Mouse (Mus musculus) liver, postnatal 0 days (tissue): ENCODE measurements around the gene Shisa2. TPM values are rescaled to one million over a fixed set of nuclear protein-coding genes. Genes with fewer than 3 reads are reported as not detected.
A peak's percentile ranks its signal among the peaks of the same experiment; 100 is the strongest.
"Not testable (repeated sequence)": the region's sequence is repeated elsewhere in the genome, so short reads cannot be mapped to it uniquely, and the experiment has no call there.

ENCODE experiments used
- ATAC-seq: fragments of 200-750 bp; cut with Nextera tagmentation; 2 replicates; pipeline ENCODE4 v1.8.0; 2017; ENCODE audit warnings: mild to moderate bottlenecking, moderate library complexity
- DNase-seq: peaks from one replicate; pipeline ENCODE4 v3.0.0-alpha.2; 2016
- H3K27ac ChIP-seq: fragments of 300-500 bp; sonication (generic); 2 replicates; pipeline ENCODE4 v1.5.1; 2014; ENCODE audit warnings: antibody characterized with exemption, moderate library complexity, mild to moderate bottlenecking, low read depth
- H3K27me3 ChIP-seq: fragments of 300-500 bp; sonication (generic); 2 replicates; pipeline ENCODE4 v1.6.1; 2014; ENCODE audit warnings: low read length, control low read depth, mixed read lengths; ENCODE audit not compliant: insufficient read depth
- H3K36me3 ChIP-seq: fragments of 300-500 bp; sonication (generic); replicated peaks from 2 replicates; pipeline ENCODE4 v1.6.1; 2014; ENCODE audit warnings: mild to moderate bottlenecking, control low read depth, low read length, moderate library complexity, mixed read lengths; ENCODE audit not compliant: insufficient read depth
- H3K4me1 ChIP-seq: fragments of 300-500 bp; sonication (generic); 2 replicates; pipeline ENCODE4 v1.6.1; 2014; ENCODE audit warnings: antibody characterized with exemption, mild to moderate bottlenecking, control low read depth; ENCODE audit not compliant: insufficient read depth
- H3K4me2 ChIP-seq: fragments of 300-500 bp; sonication (generic); 2 replicates; pipeline ENCODE4 v1.6.1; 2014; ENCODE audit warnings: low read depth, mild to moderate bottlenecking, low read length, moderate library complexity, mixed read lengths
- H3K4me3 ChIP-seq: fragments of 300-500 bp; sonication (generic); 2 replicates; pipeline ENCODE4 v1.5.1; 2014; ENCODE audit warnings: low read depth, low read length
- H3K9ac ChIP-seq: fragments of 300-500 bp; sonication (generic); replicated peaks from 2 replicates; pipeline ENCODE4 v1.6.1; 2014; ENCODE audit warnings: mild to moderate bottlenecking, moderate library complexity
- H3K9me3 ChIP-seq: fragments of 300-500 bp; sonication (generic); 2 replicates; pipeline ENCODE4 v1.6.1; 2016; ENCODE audit warnings: mild to moderate bottlenecking, control low read depth, low read length, mixed read lengths
- CTCF ChIP-seq: sonication (generic); IDR thresholded peaks from 2 replicates; pipeline ENCODE4 v1.5.1; 2016; ENCODE audit warnings: antibody characterized with exemption, low read depth
- EP300 ChIP-seq: IDR thresholded peaks from 2 replicates; pipeline ENCODE4 v1.6.1; 2016; ENCODE audit warnings: antibody characterized with exemption, low read depth, mild to moderate bottlenecking
- WGBS: fragments of 180-500 bp; shearing (Covaris S2); extraction: QIAGEN DNeasy Blood & Tissue Kit; methylation state at CpG from one replicate; pipeline ENCODE4 v1.1.7; 2014; ENCODE audit not compliant: insufficient replicate concordance; 5-methylcytosine and 5-hydroxymethylcytosine counted together
- polyA plus RNA-seq: library from polyadenylated mRNA; unstranded; fragments of >200 nt; fragmentation: Nextera tagmentation; extraction: Ambion mirVana; gene quantifications from 2 replicates; pipeline ENCODE4 v1.2.1, GENCODE M21; 2015

The Shisa2 gene
- polyA plus RNA-seq, 1 experiment from 2014 or later = 0.26 TPM

DNA sequence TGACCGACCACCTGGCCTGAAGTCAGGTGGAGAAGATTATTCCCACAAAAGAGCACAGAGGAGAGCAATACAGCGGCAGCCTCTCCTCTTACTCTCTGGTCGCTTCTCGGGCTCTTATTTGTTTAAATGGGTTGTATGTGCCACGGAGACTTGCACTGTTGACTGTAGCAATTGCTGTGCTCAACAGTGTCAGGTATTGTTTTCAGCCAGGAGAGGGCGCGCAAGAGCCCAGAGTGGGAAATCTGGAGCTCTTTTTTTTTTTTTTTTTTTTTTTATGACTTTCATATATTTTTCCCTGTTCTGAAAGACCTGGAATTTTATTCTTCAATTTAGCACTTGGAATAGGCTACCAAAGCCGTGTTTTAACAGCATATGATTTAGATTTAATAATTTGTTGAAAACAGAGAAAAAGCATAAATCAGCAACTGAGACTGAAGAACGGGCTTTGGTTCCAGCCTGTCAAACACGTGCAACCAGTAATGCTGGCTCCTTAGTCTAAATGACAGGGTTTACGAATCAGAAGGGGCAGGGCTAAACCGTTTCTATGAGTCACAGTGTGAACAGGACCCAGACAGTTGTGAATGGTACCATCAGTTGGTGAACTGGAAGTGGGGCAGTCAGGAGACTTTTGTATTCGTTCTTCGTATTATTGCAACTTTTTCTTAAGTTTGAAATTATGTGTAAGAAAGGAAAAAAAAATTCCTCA, 12.0 kb upstream of the Shisa2 start:
- 51% methylated on average over 14 of the region's 14 CpGs for WGBS
- Histone ChIP-seq H3K4me3 (no peak overlapping the region), H3K27me3 (no peaks in the 10 kb centered on the region), H3K4me1 (no peaks in the 10 kb centered on the region), H3K27ac (no peak overlapping the region), H3K9ac (no peak overlapping the region), H3K36me3 (no peaks in the 10 kb centered on the region), H3K4me2 (no peak overlapping the region), H3K9me3 (no peaks in the 10 kb centered on the region)
- no peak for ATAC-seq
- peak; percentile 63 for DNase-seq
- TF ChIP-seq CTCF (peak; percentile 68), EP300 (no peak)

DNA sequence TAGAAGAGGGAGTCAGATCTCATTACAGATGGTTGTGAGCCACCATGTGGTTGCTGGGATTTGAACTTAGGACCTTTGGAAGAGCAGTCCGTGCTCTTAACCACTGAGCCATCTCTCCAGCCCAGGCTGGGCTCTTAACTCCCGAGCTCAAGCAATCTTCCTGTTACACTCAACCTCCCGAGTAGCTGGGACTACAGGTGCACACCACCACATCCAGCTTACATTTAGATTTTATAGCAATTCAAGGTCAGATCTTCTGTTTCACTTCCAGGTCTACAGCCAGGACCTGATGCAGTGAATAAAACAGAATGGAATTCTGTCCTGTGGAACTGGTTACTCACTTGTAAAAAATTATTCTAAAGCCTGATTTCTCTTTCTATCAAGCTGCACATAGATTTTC, 11.0 kb upstream of the Shisa2 start:
- not testable (repeated sequence) for H3K9ac ChIP-seq, H3K9me3 ChIP-seq, H3K27ac ChIP-seq, ATAC-seq, H3K27me3 ChIP-seq, DNase-seq, H3K4me2 ChIP-seq, H3K4me3 ChIP-seq, H3K36me3 ChIP-seq, H3K4me1 ChIP-seq
- 61% methylated on average over 3 of the region's 3 CpGs for WGBS

DNA sequence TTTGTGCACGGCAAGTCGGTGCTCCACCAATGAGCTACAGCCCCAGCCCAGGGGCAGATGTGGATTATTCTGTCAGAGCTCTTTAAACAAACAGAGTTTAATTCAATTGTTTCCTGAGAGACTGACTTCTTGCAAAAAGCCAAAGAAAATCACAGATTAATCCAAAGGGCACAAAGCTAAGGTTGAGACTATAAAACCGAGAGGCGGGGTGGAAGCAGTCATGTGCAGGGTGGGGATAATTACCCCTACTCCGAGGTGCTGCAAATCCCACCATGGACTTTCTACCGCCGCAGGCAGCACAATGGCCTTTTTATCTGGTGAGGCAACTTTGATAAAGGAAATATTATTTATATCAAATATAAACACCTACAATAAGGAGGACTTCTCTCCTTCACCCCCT, 8.3 kb upstream of the Shisa2 start:
- no peak for DNase-seq
- WGBS = 83% methylated on average over 7 of the region's 7 CpGs

DNA sequence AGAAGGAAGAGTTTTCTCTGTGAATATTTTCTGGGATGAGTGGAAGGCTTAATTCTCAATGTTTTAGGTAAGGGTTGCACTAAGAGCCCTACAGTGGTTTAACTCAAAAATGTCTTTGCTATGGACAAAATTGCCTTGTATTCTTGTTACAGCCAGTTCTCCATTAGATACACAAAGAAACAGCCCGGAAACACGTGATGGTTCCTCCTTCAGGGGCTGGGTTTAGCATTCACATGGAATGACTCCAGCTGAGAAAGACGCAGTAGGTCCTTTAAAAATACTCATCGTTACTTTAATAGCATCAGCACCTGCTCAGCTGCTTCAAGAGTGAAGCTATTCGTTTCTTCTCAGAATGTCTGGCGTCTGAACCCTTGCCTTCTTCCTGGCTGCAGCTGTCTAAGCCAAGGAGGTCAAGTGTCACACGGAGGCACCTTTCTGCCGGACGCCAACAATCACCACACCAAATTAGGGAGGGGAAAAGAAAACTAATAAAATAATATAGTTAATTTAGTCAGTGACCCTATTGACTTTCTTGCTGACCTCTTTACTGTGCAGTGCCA, 702 bp upstream of the Shisa2 start:
- Histone ChIP-seq H3K9ac (no peak overlapping the region), H3K9me3 (no peaks in the 10 kb centered on the region), H3K4me3 (no peak overlapping the region), H3K36me3 (no peaks in the 10 kb centered on the region), H3K4me2 (no peak overlapping the region), H3K4me1 (peaks cover 12% of the 10 kb centered on the region), H3K27ac (no peak overlapping the region), H3K27me3 (peaks cover 32% of the 10 kb centered on the region)
- ATAC-seq (no peak), DNase-seq (no peak)
- TF ChIP-seq EP300 (no peak), CTCF (no peak)
- whole genome bisulfite sequencing = 54% methylated on average over 9 of the region's 9 CpGs

More for the DNA sequence above, 8.3 kb upstream of the Shisa2 start:
- Histone ChIP-seq H3K27me3 (no peaks in the 10 kb centered on the region), H3K4me1 (no peaks in the 10 kb centered on the region), H3K27ac (no peak overlapping the region), H3K9ac (no peak overlapping the region), H3K4me3 (no peak overlapping the region), H3K9me3 (no peaks in the 10 kb centered on the region), H3K36me3 (no peaks in the 10 kb centered on the region), H3K4me2 (no peak overlapping the region)
- no peak for ATAC-seq
- no peak for TF ChIP-seq CTCF
- TF ChIP-seq EP300 = no peak

DNA sequence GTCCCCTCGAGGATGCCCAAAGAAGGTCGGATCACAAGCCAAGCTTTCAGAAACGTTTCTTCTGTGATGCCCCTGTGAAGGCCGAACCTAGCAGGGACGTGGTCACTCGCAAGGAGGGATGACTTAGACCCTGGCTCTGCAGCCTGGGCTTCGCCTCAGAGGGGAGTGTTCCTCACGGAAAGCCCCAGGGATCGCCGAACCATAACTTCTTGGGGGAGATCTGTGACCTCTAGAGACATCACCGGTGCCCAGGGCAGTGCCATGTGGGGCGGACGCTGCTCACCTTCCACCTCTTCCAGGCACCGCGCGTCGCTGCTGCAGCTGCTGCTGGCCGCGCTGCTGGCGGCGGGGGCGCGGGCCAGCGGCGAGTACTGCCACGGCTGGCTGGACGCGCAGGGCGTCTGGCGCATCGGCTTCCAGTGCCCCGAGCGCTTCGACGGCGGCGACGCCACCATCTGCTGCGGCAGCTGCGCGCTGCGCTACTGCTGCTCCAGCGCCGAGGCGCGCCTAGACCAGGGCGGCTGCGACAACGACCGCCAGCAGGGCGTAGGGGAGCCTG, 777 bp downstream of the Shisa2 start:
- Histone ChIP-seq H3K9ac (no peak overlapping the region; the same call in 1 of the 2 replicates), H3K9me3 (no peaks in the 10 kb centered on the region), H3K27ac (no peak overlapping the region), H3K36me3 (no peaks in the 10 kb centered on the region), H3K4me2 (peak overlapping the region; percentile 95), H3K27me3 (peaks cover 32% of the 10 kb centered on the region), H3K4me3 (peak overlapping the region; percentile 53), H3K4me1 (peaks cover 12% of the 10 kb centered on the region)
- under 1% methylated on average over 45 of the region's 51 CpGs for WGBS
- peak; percentile 44 for DNase-seq
- ATAC-seq = no peak
- no peak for TF ChIP-seq CTCF
- no peak for TF ChIP-seq EP300

DNA sequence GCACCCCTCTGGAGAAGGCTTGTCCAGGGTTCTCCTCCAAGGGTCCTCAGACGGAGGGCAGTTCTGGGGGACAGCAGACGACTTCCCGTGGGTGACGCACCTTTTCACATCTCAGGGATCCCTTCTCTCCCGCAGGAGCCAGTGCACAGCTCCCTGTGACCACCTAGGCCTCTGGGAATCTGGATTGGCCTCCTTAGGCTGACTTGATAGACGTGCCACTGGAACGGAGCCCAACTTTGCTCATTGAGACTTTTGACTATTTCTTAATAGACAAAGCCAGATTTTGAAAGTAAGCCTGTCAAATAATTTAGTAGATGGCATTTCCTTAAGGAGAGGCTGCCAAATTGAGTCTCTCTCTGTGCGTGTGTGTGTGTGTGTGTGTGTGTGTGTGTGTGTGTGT, 1.6 kb downstream of the Shisa2 start:
- H3K9ac ChIP-seq = no peak overlapping the region
- H3K9me3 ChIP-seq = no peaks in the 10 kb centered on the region
- peaks cover 32% of the 10 kb centered on the region for H3K27me3 ChIP-seq
- ATAC-seq = no peak
- peaks cover 12% of the 10 kb centered on the region for H3K4me1 ChIP-seq
- 0 out of 2 replicates have a peak overlapping the region, but pooled peaks have one; percentile 95 for H3K4me2 ChIP-seq
- no peak for TF ChIP-seq EP300
- no peak for TF ChIP-seq CTCF
- WGBS = 53% methylated on average over 8 of the region's 8 CpGs
- no peak overlapping the region for H3K4me3 ChIP-seq
- H3K36me3 ChIP-seq = no peaks in the 10 kb centered on the region
- no peak for DNase-seq
- H3K27ac ChIP-seq = no peak overlapping the region
